Mouse (Mus musculus): ENCODE results near the gene Dscam.

DNA sequence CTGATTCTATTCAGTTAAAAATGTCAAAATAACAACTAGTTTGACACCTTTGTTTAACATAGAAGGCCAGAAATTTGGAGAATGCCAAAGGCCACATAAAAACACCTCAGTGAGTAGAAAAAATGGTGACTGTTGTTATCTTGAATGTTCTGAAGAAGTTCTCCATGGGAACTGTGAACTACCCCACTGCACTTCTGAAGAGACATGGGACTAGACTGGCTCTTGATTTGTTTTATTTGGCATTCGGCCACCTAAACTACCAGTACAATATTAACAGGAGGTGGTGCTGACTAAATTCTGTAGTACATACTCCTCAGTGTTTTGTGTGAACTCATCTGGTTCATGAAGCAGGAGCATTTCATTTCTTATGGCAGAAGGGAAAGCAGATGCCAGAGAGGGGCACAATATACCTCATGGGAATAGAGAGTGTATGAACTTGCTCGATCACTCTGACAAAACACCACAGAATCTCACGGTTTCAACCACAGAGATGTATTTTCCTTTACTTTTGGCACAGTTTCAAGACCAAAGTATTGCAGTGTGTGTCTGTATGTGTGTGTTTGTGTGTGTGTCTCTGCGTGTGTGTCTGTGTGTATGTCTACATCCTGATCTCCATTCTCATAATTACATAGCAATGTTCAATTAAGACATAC, 94.5 kb downstream of the Dscam start:
- TF ChIP-seq CTCF (IDR thresholded peaks at IDR 0.05; ENCODE audit: borderline replicate concordance, extremely low read depth, insufficient read depth, insufficient read length) (no peak), POLR2A (IDR thresholded peaks at IDR 0.05; ENCODE audit: borderline replicate concordance, extremely low read depth, insufficient read depth, insufficient read length, poor library complexity, severe bottlenecking) (no peak)
